Mouse (Mus musculus): Measurements from ENCODE around the gene Nop53.

The Nop53 gene

DNA sequence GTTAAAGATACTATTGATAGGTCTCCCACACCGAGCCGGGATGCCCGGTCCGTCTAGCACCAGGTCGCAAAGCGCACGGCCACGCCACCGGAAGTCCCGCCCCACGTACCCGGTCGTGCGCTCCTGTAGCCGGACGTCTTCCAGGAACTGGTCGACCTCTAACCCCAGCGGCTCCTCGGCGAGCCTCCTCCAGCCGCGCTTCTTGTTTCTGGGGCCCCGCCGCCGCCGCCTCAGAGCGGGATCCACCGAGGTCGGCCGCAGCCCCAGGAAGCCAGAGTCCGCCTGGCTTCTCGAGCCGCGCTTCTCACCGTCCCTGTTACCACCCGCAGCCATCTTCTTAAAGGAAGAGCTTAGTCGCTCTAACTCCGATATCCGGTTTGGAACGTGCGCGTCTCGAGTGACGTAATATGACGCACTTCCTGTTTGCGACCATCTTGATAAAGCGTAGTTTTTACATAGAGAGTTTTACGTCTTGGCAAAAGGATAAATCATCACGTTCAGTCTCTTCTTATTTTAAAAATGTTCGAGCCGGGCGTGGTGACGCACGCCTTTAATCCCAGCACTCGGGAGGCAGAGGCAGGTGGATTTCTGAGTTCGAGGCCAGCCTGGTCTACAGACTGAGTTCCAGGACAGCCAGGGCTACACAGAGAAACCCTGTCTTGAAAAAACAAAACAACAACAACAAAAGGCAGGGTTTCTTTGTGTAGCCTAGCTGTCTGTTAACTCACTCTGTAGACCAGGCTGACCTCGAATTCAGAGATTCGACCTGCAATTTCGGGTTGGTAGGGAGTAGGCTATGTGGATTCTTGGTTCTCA is at the start of gene Nop53:
Gene Nop53, minus strand, starts transcription at position 354 of the 816 bp plus-strand sequence.
- peak; percentile 92 to 94 for DNase-seq (ENCODE audit: low spot score in 2 of 2)

- no peak for DNase-seq (ENCODE audit: low spot score in 2 of 2)
These were observed 47.9 kb upstream of the Nop53 start for GRCm38 (mm10) chr7:15993789-15994188.

DNA sequence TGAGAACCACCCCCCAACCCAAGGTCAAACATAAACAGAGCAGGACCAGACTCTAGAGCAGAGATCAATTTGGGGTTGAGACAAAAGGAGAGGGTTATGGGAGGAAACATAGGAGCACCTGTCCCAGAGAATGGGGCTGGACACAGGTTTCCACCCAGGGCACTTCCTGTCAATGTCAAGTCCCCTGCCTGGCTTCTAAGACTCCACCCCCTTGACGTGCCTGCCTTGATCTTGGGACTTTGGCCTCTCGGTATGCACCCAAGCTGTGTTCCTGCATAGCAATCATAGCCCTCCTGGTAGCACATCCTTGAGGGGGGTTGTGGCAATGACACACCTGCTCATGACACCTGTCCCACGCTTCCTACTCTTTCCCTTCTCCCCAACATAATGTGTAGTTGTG is 47.3 kb upstream of the Nop53 start:
- no peak for DNase-seq (ENCODE audit: low spot score in 2 of 2)

DNA sequence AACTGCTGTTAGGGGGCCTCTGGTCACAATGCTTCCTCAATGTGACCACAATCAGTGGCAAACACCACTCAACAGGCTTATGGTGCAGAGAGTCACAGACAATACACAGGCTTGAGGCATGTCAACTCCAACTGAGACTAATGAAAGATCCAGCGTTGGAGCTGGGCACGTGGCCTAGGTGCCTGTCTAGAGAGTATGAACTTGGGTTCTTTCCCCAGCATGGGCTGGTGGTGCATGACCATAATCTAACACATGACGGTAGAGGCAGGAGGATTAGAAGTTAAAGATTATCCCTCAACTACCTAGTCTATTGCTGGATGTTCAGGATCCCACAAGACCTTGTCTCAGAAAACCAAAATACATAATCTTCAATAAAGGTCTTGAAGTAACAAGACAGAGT is 45.9 kb upstream of the Nop53 start:
- DNase-seq (ENCODE audit: low spot score in 2 of 2): no peak

GRCm38 (mm10) chr7:15987661-15988356 is 41.9 kb upstream of the Nop53 start:
- DNase-seq (ENCODE audit: low spot score in 2 of 2): no peak

- DNase-seq (ENCODE audit: low spot score in 2 of 2): no peak
These were observed 37.0 kb upstream of the Nop53 start for GRCm38 (mm10) chr7:15982729-15983407.

- DNase-seq (ENCODE audit: low spot score in 2 of 2): no peak
These were observed 35.7 kb upstream of the Nop53 start for GRCm38 (mm10) chr7:15981538-15981937.

DNA sequence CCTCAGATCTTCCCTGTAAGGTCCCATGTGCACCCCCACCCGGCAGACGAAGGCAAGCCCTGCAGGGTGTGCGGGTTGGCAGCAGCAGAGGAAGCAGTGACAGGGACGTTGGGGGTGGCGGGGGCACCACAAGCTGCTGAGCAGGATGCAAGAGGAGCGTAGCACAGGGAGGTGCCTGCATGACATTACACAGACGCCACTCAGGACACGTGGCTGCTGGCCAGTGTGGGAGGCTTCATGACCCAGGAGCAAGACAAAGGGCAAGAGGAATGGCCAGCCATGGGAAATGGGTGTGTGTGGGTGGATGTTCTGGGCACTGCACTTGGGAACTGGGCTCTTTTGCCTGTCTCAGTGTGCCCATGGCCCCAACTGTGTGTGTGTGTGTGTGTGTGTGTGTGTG is 34.4 kb upstream of the Nop53 start:
- DNase-seq (ENCODE audit: low spot score in 2 of 2): no peak

GRCm38 (mm10) chr7:15975904-15976303 is 30.0 kb upstream of the Nop53 start:
- no peak for DNase-seq (ENCODE audit: low spot score in 2 of 2)

- DNase-seq (ENCODE audit: low spot score in 2 of 2): no peak
These were observed 29.6 kb upstream of the Nop53 start for GRCm38 (mm10) chr7:15975451-15975850.

DNA sequence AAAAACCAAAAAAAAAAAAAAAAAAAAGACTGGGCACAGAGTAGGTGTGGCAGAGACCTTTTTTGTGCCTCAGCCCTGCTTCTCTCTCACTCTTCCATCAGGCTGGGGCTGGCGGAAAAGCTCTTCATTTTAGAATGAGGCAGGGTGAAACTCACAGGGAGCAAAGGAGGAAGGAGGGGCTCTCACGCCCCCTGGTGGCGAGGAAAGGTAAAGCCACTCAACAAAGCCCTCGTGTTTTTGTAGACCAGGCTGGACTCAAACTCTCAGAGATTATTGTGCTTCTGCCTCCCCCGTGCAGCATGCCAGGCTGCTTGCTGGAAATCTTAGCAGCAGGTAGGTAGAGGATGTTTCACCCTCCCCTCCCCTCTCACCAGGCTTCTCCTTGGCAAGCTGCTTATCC is 28.8 kb upstream of the Nop53 start:
- peak in 1 of 2 experiments; percentile 54 for DNase-seq (ENCODE audit: low spot score in 2 of 2)

DNA sequence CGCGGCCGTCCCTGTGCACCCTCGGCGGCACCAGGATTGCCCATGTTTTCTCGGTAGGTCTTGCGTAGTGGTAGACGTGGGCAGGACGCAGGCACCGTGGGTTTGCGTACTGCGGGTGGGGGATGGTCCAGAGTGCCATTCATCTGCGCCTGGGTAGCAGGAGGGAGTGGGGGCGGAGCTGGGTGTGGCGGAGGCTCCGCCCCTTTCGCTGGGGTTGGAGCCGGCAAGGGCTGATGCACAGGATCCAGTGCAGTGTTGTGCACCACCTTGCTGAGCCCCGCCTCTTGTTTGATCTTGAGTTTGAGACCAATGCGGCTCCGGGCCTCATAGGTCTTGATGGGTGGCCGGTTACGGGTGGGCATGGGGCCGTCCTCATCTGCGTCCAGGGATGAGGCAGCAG is 26.4 kb upstream of the Nop53 start:
- DNase-seq (ENCODE audit: low spot score in 2 of 2): no peak

- DNase-seq (ENCODE audit: low spot score in 2 of 2): no peak
These were observed 23.8 kb upstream of the Nop53 start for GRCm38 (mm10) chr7:15969674-15970073.

- DNase-seq (ENCODE audit: low spot score in 2 of 2): no peak
These were observed 22.4 kb upstream of the Nop53 start for GRCm38 (mm10) chr7:15968322-15968721.

GRCm38 (mm10) chr7:15967312-15967711 is 21.4 kb upstream of the Nop53 start, which contains the start of gene Ehd2:
Ehd2 (minus strand) TSS chr7:15967567.
- no peak for DNase-seq (ENCODE audit: low spot score in 2 of 2)

GRCm38 (mm10) chr7:15966489-15966888 is 20.6 kb upstream of the Nop53 start:
- DNase-seq (ENCODE audit: low spot score in 2 of 2): no peak

DNA sequence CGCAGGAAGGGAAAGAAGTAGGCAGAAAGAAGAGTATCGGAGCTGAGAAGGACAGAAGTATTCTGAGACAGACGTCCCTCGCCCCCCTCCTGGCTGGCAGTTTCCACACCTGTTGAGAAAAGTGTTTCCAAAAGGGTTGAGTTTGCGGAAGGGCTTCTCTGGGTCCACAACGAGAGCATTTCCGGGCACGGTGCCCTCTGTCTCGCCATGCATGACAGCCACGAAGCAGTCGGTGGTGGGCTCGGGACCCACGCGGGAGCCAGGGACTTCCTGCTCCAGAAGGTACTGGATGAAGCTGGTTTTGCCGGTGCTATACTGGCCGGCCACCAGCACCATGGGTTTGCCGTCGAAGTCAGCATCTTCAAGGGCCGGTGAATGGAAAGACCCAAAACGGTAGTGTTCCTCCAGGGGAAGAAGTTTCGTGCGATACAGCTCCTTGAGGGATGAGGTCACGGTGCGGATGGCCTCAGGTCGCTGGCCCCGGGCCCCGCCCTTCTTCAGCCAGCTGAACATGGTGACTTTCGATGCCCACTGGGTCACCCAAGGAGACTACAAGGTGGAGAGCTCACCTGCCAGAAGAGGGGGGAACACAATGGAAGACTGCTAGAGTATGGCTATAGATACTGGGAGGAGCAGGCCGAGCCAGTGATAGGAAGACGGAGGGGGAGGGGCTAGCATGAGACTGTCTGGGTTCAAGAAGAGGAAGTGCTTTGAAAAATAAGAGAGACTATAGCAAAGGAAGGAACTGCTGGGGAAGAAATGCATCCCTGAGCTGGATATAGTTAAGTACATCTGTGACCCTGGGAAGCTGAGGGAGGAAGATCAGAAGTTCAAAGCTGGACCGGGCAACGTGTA is 18.2 kb upstream of the Nop53 start:
- DNase-seq (ENCODE audit: low spot score in 2 of 2): no peak

- DNase-seq (ENCODE audit: low spot score in 2 of 2): peak; percentile 36 to 56
These were observed 16.7 kb upstream of the Nop53 start for GRCm38 (mm10) chr7:15962311-15963288.

DNA sequence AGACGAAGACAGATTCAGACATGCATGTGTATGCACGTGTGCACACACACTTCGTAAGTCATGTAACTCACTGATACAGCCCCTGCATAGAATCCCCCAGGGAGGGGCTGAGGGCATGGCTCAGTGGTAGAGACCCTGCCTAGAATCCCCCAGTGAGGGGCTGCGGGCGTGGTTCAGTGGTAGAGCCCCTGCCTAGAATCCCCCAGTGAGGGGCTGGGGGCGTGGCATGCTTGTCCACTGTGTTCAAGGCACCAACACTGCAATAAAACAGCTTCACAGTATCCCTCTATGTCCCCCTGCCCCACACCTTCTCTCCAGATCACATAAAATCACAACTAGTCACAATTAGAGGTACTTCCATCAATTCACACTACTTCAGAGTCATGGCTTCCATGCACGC is 15.9 kb upstream of the Nop53 start:
- DNase-seq (ENCODE audit: low spot score in 2 of 2): no peak

GRCm38 (mm10) chr7:15961239-15961638 is 15.4 kb upstream of the Nop53 start:
- DNase-seq (ENCODE audit: low spot score in 2 of 2): no peak

All from frontal cortex, postnatal 14 days (tissue).